Mouse (Mus musculus) megakaryocyte, adult 5-6 weeks (primary cell): ENCODE data around the gene Olfr1333. TPM values are rescaled to one million over a fixed set of nuclear protein-coding genes. Genes with fewer than 3 reads are reported as not detected.
"Not testable (repeated sequence)": the region's sequence is repeated elsewhere in the genome, so short reads cannot be mapped to it uniquely, and the experiment has no call there.

Experiments
- ATAC-seq: 2 replicates; pipeline ENCODE4 v1.8.0; 2016; ENCODE audit warnings: mild to moderate bottlenecking, inconsistent platforms; ENCODE audit not compliant: poor library complexity, severe bottlenecking
- total RNA-seq, 2 experiments: library from RNA; stranded (forward) in 1 of 2; stranded (reverse) in 1 of 2; fragments of 153-499, 151-499 nt in 1 of 2; fragments of 221-1000, 200-1000 nt in 1 of 2; gene quantifications; 2 replicates each; pipeline versions ENCODE4 v1.2.3 to v1.2.4; 2015 to 2017

The Olfr1333 gene
- total RNA-seq (2015) = not detected in 2 replicates
- total RNA-seq (2017) = not detected in 2 replicates

DNA sequence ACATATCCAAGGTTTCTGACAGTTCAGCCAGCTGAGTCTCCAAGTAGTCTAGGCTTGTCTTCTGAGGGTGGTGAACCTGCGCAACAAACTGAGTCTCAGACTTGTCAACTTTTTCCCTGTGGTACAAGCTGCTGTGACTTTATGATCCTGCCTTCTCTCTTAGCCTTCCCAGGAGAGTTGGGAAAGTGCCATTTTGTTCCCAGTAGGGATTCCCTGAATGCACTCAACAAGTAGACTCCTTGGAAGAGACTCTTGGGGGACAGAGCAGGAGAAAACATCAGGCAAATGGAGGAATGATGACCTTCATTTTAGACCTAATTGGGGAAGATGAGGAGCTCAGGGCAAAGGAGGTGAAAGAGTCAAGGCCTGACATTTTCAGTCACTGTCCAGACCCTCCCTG lies at the start of gene Olfr1333:
Gene Olfr1333, minus strand, starts transcription at position 101 of the 400 bp plus-strand sequence.
- ATAC-seq = no peak

DNA sequence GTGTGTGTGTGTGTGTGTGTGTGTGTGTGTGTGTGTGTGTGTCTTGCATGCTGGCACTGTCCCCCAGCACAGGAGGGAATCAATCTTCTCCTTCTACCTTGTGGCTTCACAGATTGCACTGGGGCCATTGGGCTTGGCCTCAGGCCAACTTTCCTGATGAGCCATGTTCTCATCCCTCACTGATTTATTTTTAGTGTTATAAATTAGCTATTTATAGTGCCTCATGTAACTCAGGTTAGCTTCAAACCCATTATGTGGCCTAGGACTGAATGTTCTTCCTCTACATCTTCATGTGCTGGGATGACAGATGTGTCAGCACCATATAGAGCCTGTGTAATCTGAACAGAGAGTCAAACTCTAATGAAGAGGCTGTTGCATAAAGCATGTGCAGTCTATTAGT lies 31.5 kb upstream of the Olfr1333 start:
- no peak for ATAC-seq

DNA sequence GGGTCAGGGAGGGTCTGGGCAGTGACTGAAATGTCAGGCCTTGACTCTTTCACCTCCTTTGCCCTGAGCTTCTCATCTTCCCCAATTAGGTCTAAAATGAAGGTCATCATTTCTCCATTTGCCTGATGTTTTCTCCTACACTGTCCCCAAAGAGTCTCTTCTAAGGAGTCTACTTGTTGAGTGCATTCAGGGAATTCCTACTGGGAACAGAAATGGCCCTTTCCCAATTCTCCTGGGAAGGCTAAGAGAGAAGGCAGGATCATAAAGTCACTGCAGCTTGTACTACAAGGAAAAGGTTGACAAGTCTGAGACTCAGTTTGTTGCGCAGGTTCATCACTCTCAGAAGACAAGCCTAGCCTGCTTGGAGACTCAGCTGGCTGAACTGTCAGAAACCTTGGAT lies 28.3 kb upstream of the Olfr1333 start, which contains the start of gene Olfr1331:
Gene Olfr1331, plus strand, starts transcription at position 301 of the 400 bp plus-strand sequence.
- no peak for ATAC-seq

DNA sequence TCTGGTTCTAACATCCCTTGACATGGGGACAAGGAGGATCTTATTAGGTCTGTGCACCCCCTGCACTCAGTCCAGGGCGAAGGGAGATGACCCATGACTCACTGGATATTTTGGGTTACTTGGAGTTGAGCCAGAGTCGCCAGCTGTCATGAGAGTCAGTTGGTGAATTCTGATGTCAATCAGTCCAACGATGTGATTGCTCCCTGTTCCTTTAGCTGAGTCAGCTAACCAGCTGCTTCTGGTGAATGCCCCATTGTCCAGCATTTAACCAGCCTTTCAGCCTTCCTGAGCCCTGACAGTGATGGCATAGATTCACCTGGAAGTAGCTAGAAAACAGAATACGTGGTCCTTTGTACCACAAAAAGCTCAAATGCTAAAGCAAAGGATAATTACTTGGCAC lies 26.6 kb upstream of the Olfr1333 start:
- ATAC-seq = no peak

DNA sequence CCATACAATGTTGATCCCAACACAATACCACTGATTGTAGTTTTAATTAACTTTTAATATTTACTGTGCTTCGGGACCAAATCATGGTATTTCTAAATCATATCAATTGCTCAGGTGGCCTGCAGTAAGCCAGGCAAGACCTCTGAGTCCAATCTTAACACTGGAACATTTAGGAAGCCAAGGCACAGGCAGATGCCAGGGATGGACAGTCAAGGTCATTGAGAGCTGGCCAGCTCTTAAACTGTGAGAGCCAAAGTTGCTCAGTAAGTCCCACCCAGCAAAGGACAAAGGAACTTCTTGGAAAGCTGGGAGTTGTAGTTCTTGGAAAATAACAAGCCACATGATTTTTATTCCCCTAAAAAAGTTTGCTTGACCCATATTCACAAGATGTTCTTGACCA lies 25.7 kb upstream of the Olfr1333 start:
- ATAC-seq = no peak

DNA sequence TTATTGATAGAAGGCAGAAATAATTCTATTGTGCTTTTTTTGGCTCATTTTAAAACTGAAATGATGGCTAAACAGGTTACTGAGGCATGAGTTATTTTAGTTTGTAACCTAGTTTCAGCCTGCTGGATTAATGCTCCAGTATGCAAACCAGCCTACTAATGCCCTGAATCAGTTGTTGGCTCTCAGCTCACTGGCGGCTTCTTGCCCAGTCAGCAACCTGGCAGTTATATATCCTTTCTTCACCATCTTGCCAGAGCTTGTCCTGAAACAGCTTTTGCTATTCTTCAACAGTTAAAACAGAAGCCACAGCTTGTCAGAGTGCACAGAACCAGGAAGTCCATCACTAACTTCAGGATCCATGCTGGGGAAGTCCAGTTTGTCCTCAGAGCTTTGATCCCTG lies 17.2 kb downstream of the Olfr1333 start:
- ATAC-seq = no peak

DNA sequence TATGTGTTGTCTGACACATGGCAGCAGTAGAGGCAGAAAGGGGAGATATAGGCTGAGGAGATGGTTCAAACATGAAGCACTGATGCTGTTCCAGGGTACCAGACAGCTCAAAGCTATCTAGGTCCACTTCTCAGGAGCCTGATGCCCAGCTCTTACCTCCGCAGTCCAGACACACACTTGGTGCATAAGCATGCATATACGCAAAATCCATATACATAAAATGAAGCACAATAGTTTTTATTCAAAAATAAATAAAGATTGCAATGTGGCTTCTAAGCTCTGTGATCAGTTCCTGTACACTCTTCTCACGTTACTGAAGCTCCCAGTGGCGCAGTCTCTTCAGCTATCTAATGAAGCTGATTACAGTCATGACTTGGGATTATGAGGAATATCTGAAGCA lies 26.2 kb downstream of the Olfr1333 start, which contains the start of gene Olfr1335:
Gene Olfr1335, minus strand, starts transcription at position 101 of the 400 bp plus-strand sequence.
- ATAC-seq = no peak

DNA sequence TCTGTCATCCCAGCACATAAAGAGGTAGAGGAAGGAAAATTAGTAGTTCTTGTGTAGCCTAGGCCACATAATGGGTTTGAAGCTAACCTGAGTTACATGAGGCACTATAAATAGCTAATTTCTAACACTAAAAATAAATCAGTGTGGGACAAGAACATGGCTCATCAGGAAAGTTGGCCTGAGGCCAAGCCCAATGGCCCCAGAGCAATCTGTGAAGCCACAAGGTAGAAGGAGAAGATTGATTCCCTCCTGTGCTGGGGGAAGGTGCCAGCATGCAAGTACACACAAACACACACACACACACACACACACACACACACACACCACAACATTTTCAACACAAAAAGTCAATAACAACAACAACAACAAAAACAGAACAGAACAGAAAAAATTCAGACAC lies 43.3 kb downstream of the Olfr1333 start:
- ATAC-seq = not testable (repeated sequence)

DNA sequence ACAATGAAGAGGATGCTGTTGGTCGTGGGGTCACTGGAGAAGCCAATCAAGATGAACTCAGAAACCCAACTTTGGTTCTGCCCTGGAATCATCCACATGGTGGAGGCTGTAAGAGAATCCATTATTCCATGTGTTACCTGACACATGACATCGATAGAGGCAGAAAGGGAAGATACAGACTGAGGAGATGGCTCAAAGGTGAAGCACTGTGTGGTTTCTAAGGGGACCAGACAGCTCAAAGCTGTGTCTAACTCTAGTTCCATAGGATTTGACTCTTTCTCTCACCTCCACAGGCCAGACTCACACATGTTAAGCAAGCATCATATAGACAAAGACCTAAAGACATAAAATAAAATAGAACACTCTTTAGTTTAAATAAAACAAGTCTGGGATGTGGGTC lies 53.6 kb downstream of the Olfr1333 start, which contains the start of gene Olfr1337:
Gene Olfr1337, minus strand, starts transcription at position 101 of the 400 bp plus-strand sequence.
- no peak for ATAC-seq

Other genes with a start within 250 kb of the Olfr1333 start
- not detected in 2 replicates for gene Cfap57, start 215.5 kb downstream of the Olfr1333 start, total RNA-seq (2015)
- gene Cfap57, start 215.5 kb downstream of the Olfr1333 start, total RNA-seq (2017) = 0.16 and 0.18 TPM in 2 replicates
- gene Ebna1bp2, start 215.5 kb downstream of the Olfr1333 start, total RNA-seq (2015) = 54.9 and 61.9 TPM in 2 replicates
- 46.8 and 63.7 TPM in 2 replicates for gene Ebna1bp2, start 215.5 kb downstream of the Olfr1333 start, total RNA-seq (2017)
- gene Olfr62, start 177.3 kb downstream of the Olfr1333 start, total RNA-seq (2015) = not detected in 2 replicates
- not detected in 2 replicates for gene Olfr62, start 177.3 kb downstream of the Olfr1333 start, total RNA-seq (2017)
- gene Olfr1342, start 143.5 kb downstream of the Olfr1333 start, total RNA-seq (2015) = not detected in 2 replicates
- gene Olfr1342, start 143.5 kb downstream of the Olfr1333 start, total RNA-seq (2017) = not detected in 2 replicates
- not detected in 2 replicates for gene Olfr1341, start 132.8 kb downstream of the Olfr1333 start, total RNA-seq (2015)
- gene Olfr1341, start 132.8 kb downstream of the Olfr1333 start, total RNA-seq (2017) = not detected in 2 replicates
- not detected in 2 replicates for gene Olfr1340, start 116.1 kb downstream of the Olfr1333 start, total RNA-seq (2015)
- gene Olfr1340, start 116.1 kb downstream of the Olfr1333 start, total RNA-seq (2017) = not detected in 2 replicates
- not detected in 2 replicates for gene Olfr1339, start 104.1 kb downstream of the Olfr1333 start, total RNA-seq (2015)
- not detected in 2 replicates for gene Olfr1339, start 104.1 kb downstream of the Olfr1333 start, total RNA-seq (2017)
- not detected in 2 replicates for gene Olfr1338, start 77.5 kb downstream of the Olfr1333 start, total RNA-seq (2015)
- not detected in 2 replicates for gene Olfr1338, start 77.5 kb downstream of the Olfr1333 start, total RNA-seq (2017)
- not detected in 2 replicates for gene Olfr1337, start 53.7 kb downstream of the Olfr1333 start, total RNA-seq (2015)
- gene Olfr1337, start 53.7 kb downstream of the Olfr1333 start, total RNA-seq (2017) = not detected in 2 replicates
- not detected in 2 replicates for gene Olfr1335, start 26.3 kb downstream of the Olfr1333 start, total RNA-seq (2015)
- not detected in 2 replicates for gene Olfr1335, start 26.3 kb downstream of the Olfr1333 start, total RNA-seq (2017)
- not detected in 2 replicates for gene Olfr1331, start 28.4 kb upstream of the Olfr1333 start, total RNA-seq (2015)
- not detected in 2 replicates for gene Olfr1331, start 28.4 kb upstream of the Olfr1333 start, total RNA-seq (2017)
- gene Olfr1330, start 52.3 kb upstream of the Olfr1333 start, total RNA-seq (2015) = not detected in 2 replicates
- not detected in 2 replicates for gene Olfr1330, start 52.3 kb upstream of the Olfr1333 start, total RNA-seq (2017)
- gene Olfr1329, start 81.2 kb upstream of the Olfr1333 start, total RNA-seq (2015) = not detected in 2 replicates
- gene Olfr1329, start 81.2 kb upstream of the Olfr1333 start, total RNA-seq (2017) = not detected in 2 replicates
- not detected in 2 replicates for gene Olfr1328, start 102.3 kb upstream of the Olfr1333 start, total RNA-seq (2015)
- not detected in 2 replicates for gene Olfr1328, start 102.3 kb upstream of the Olfr1333 start, total RNA-seq (2017)
- gene Lao1, start 125.3 kb upstream of the Olfr1333 start, total RNA-seq (2015) = not detected in 2 replicates
- gene Lao1, start 125.3 kb upstream of the Olfr1333 start, total RNA-seq (2017) = not detected in 2 replicates